Mouse (Mus musculus): Measurements from ENCODE around the gene Krt32.

Gene Krt32

DNA sequence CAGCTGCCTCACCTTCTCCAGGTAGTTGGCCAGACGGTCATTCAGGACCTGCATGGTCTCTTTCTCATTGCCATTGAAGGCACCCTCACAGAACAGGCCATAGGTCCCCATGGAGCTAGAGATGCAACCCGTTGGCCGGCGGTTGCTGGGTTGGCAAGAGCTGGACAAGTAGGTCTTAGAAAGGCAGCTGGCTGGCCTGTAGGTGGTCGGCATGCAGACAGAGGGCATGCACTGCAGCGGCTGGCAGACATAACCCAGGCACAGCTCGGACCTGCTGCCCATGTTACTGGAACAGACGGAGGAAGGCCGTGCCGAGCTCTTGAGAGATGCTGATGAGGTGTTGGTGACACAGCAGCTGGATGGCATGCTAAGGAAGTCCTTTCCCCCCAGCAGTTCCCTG is at the start of gene Krt32:
Gene Krt32 (minus strand): TSS at position 366 of the 400 bp plus-strand sequence.
- DNase-seq (ENCODE audit: low spot score), result no peak

DNA sequence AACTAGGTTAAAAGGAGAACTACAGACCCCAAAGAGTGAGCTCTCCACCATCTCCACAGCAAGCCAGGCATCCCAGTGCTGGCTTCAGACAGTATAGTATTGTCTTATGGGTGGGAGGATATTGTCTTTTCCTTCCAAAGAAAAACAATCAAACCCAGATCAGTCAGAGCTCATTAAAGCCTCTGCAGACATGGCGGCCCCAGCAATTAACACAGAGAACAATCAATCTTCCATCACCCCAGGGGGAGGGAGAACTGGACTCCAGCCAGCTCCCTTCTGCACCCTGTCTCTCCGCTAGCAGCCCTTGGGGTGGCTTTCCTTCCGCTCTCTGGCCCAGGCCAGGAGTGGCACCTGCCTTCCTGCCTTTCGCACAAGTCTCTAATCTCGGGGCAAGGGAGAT is 49.7 kb upstream of the Krt32 start:
- no peak for DNase-seq (ENCODE audit: low spot score)

DNA sequence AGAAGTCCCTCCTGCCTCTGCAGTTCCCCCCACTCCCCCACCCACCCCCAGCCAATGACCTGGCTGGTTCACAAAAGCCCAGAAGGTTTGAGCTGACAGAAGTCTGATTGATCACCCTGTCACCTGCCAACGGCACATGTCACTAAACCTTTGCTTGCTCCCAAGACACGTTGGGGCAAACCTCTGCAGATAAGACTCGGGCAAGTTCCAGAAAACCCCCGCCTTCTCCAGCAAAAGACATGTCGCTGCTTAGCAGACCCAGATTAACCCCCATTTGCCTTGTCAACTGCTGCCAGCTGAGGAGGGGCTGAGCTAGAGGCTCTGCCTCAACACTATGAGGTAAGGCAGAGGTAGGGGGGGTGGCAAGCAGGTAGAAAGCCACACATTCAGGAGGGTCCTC is 48.5 kb upstream of the Krt32 start:
- DNase-seq (ENCODE audit: low spot score), result no peak

DNA sequence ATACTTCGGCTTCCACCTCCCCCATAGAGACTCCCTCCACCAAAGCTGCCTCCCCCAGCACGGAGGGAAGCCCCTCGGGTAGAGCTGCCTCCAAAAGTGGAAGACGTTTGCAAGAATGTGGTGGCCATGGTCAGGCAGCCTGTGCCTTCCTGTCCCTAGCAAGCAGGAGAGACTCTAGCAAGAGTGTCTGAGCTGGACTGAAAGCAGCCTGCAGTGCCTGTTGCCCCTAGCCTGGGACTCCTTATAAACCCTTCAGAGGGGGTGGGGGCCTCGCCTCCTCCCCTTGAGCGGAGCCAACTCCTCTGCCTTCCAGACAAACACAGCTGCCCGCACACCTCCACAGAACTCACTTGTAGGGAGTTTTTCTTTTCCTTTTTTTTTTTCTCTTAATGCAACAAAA is 47.7 kb upstream of the Krt32 start, which contains the start of gene Krt15:
Gene Krt15 (minus strand): TSS at position 198 of the 400 bp plus-strand sequence.
- no peak for DNase-seq (ENCODE audit: low spot score)

DNA sequence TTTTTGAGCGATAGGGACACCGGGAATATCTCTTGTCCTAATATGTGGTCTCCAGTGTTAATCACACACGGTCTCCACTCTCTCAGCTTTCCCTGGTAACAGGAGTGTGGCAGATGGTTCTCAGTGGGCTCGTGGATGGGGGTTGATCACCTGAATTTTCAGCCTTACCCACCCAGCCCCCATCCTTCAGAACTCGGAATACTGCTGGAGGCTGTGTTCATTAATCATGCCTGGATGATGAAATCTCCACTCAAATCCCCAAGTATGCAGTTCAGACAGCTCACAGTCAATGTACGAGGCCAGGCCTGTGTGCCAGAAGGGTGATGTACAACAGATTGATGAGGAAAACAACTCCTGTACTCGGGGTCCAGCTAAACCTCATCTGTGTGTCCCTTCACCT is 36.9 kb upstream of the Krt32 start:
- DNase-seq (ENCODE audit: low spot score), result no peak

DNA sequence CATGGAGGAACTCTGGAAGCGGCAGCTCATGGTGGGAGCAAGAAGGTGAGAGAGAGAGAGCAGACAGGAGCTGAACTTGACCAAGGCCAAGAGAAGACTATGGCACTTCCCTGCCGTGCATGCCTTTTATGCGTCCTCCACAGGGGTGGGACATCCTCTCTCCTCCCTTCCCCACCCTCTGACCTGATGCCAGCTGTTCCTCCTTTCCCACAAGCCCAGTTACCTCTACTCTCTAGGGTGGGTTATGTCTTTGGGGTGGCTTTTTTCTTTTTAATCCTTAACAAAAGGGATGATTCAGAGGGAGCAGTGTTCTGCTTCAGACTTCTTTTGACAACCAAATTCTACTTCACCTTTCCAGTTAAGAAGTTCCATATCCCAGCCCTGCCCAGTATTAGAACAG is 33.4 kb upstream of the Krt32 start, which contains the start of gene Krt13:
Gene Krt13 (minus strand): TSS at position 101 of the 400 bp plus-strand sequence.
- no peak for DNase-seq (ENCODE audit: low spot score)

DNA sequence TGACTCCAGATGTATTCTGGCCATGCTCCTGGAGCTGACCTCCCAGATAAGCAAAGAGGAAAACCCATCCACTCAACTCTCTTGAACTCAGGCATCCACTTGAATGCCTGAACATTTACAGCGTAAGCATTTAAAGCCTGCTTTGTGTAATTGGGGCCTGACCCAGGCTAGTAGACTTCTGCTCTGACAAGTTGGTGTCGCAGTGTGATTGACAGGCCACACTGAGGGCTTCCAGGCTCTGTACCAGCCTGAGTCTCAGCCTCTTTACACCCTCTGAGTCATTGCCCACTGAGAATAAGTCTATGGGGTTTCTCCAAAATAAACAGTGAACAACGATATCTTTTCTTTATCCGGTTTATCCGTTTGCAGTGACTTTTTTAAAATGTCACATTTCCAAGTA is 32.3 kb upstream of the Krt32 start:
- DNase-seq (ENCODE audit: low spot score), result no peak

DNA sequence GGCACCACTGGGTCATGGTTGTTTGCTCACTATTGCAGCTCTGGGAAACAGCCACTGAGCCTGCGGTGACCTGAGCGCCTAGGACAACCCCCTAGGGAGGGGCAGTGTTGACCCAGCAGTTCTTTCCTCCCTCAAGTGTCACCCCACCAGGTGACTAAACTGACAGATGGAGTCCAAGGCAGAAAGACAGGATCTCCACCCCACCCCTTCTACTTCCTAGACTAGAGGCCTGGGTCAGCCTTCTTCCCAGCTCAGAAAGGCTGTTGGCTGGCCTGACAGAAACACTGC is 25.7 kb upstream of the Krt32 start:
- DNase-seq (ENCODE audit: low spot score), result no peak

DNA sequence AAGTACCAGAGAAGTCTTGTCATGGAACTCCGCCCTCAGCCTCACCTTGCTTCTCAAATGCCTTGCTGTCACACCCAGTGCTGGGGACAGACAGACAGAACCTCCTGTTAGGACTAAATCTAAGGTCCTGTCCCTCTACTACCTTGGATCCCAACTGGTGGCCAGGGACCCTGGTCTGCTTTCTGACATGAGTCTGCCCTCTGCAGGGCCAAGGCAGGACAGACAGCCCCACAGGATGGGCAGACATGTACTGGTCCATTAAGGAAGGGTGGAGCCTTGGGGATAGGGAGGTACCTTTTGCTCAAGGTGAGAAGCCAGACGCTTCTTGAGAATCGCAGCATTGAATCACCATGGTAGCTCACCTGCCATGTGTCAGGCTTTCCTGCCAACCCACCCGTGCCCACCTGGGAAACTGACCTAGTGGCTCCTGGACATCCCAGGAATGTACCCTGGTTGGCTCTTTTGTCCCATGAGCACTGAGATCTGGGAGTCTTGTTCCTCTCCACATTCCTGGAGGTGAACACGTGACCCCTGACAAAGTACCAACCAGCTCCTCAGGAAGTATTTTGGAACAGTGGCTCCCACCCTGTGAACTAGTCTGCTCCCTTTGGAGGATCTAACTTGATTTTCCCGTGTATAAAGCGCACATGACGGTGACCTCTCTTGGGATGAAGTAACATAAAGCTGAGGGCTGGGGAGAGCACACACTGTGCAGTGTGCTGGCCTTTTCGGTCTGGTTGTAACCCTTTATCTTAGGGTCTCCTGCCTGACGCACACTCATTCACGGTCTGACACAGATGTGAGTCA is 25.1 kb upstream of the Krt32 start:
- DNase-seq (ENCODE audit: low spot score), result no peak

DNA sequence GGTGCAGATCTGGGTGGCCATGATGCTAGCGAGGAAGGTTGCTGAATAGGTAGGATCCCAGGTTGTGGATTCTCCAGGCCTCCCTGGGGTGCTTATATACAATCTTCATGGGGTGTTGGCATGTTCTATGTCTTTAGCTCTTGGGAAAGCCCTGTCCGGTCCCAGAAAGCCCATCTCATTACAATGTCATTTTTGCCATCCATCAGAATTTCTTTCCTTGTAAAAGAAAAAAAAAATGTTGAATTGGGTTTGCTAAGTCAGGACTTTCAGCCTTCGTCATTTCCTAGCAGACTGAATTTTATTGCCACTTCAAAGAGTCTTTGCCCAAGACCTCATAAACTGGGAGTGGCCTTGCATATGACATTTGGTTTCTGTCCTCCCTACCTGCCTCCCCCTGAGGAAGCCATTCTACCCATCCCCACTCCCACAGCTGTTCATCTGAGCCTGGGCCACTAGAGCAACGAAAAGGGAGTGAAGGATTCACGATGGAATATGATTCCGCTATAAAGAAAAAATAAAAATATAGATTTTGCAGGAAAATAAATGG is 17.6 kb upstream of the Krt32 start, which contains the start of gene Krt36:
Gene Krt36 (minus strand): TSS at position 51 of the 547 bp plus-strand sequence.
- no peak for DNase-seq (ENCODE audit: low spot score)

DNA sequence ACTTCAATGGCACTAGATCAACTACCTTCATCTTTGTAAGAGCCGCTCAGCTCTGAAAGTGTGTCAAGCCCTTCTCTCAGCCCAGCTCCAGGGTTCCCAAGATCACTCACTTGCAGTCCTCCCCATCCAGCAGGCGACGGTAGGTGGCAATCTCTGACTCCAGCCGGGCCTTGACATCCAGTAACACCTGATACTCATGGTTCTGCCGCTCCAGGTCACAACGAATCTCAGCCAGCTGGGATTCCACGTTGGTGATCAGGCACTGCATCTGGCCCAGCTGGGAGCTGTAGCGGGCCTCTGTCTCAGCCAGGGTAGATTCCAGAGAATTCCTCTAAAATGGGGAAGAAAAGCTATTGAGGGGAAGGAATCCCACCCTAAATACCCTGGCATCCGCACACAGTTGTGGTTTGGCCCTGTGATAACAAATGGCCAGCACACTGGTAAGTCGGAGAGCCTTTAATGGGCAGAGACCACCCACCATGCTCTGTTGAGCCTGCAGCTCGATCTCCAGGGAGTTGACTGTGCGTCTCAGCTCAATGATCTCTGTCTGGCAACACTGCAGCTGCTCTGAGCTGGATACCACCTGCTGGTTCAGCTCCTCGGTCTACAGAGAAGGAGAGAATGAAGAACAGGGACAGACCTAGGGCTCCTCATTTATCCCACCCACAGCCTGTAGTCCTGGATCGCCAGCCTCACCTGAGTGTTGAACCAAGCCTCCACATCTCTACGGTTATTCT is 14.8 kb upstream of the Krt32 start:
- DNase-seq (ENCODE audit: low spot score), result no peak

DNA sequence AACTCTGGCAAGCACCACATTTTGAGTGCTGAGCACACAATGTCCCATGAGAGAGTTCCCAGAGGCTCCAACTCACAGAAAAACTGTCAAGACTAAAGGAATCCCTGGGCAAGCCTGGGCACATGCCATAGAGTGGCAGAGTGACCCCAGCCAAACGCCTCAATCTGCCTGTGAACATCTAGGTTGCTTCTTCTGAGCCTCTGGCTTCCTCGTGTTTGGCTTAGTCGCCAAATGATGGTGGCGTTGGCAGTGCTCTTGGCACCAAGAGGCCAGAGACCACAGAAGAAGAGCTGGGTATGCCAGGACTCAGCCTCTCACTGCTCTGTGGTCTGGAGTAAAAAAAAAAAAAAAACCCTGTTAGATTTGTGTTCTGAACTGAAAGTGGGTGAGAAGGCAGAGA is 12.4 kb upstream of the Krt32 start:
- DNase-seq (ENCODE audit: low spot score), result no peak

DNA sequence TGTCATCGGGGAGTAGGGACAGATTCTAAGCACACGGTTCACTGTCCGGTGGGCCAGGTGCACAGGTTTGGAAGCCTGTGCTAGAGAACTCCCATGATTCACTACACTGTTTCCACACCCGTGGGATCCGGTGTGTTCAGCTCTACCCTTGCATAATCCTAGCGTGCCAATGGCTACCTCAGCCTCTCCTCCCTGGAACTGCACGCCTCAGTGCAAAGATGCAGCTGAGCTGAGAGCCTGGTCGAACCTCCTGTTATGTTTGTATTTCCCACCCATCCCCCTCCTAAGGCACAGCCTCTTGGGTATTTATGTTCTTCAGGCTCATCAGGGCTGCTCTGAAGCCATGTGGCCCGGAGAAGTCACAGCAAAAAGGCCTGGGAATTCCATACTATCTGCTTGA is 9.8 kb upstream of the Krt32 start:
- DNase-seq (ENCODE audit: low spot score), result no peak

DNA sequence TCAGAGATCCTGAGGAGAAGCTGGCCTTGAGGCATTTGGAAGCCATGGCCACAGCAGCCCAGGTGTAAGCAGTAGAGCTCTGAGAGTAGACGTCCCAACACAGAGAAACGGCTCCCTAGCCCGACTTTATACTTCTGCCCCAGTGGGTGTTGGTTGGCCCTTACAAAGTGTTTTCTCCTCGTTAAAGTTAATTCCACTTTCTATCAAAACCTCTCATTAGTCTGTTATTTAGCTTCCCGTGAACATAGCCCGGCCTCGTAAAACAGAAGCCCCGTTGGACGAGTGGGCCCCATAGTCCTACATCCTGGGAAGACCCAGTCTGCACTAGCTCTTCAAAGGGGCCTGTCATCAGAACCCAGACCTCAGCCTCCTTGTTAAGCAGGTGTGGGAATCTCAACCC is 8.1 kb upstream of the Krt32 start, which contains the start of gene Krt35:
Gene Krt35 (minus strand): TSS at position 101 of the 400 bp plus-strand sequence.
- DNase-seq (ENCODE audit: low spot score), result no peak

DNA sequence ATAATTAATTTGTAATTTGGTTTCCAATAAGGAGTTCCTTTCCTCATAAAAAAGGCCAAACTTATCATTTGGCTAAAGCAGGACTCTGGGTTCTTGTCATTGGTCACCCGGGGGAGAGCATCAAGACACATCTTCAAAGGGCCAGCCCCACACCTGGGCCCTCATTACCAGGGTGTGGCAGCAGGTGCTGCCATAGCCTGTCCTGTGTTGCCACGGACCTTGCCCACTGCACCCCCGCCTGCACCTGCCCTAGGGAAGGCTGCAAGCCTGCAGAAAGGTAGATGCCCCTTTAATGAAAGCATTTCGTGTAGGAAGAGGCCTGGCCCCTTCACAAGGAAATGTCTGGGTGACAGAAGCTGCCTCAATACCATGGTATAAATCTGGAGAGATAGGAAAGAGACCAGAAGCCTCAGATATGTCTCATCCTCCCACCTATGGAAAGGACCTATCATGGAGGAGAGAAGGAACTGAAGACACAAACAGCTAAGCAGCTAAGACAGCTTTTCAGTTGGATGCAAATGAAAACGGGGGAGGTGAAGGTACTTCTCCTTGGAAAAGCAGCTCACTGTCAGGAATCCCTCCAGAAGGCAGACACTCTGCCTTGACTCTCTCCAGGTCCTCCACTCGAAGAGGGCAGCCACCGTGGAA is 476 bp upstream of the Krt32 start:
- no peak for DNase-seq (ENCODE audit: low spot score)

DNA sequence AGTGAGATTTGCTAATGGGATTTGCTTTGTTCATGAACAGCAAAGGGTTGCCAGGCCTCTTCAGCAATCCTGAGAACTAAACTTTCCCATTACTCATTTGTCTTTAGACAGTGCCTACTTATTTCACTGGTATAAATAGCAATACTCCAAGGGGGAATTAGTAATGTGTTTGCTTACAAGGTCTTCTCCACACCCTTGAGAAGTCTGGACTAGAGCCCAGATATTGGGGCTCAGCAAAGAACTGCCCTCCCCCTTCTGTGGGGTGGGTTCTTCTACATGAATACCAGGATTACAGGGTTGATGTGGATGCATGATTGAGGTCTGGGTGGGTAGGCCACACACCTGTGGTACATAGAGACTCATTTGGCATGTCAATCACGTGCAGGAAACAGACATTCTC is 14.2 kb downstream of the Krt32 start:
- DNase-seq (ENCODE audit: low spot score), result no peak

DNA sequence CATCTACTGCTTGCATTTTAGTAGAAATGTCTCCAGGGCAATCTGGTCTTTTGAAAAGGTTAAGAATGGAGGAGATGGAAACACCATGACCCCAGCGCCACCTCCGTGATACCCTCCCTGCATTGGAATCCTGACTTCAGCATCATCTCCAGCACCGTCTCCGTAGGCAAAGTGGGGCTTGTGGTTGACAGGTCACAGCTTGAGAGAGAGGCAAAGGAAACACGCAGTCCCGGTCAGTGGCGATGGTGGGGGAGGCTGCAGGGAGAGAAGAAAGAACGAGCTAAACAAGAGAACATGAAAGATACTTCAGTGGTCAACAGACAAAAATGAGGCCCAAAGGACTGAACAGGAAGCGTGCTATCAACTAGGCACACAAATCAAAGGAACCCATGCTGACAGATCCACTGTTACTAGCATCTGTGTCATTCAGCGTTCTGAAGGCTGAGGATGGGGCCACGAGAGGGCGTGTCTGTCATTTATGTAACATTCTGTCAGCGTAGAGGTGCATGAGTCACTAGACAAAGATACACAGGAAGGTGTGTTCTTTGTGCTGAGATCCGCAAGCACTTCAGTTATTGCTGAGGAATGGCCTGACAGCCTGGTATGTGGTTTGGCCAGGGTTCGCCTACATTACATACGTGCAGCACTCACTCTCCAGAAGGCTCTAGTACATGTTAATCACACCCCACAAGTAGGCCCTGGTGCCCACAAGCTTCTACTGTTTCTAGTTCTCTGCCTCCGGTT is 20.6 kb downstream of the Krt32 start:
- no peak for DNase-seq (ENCODE audit: low spot score)

DNA sequence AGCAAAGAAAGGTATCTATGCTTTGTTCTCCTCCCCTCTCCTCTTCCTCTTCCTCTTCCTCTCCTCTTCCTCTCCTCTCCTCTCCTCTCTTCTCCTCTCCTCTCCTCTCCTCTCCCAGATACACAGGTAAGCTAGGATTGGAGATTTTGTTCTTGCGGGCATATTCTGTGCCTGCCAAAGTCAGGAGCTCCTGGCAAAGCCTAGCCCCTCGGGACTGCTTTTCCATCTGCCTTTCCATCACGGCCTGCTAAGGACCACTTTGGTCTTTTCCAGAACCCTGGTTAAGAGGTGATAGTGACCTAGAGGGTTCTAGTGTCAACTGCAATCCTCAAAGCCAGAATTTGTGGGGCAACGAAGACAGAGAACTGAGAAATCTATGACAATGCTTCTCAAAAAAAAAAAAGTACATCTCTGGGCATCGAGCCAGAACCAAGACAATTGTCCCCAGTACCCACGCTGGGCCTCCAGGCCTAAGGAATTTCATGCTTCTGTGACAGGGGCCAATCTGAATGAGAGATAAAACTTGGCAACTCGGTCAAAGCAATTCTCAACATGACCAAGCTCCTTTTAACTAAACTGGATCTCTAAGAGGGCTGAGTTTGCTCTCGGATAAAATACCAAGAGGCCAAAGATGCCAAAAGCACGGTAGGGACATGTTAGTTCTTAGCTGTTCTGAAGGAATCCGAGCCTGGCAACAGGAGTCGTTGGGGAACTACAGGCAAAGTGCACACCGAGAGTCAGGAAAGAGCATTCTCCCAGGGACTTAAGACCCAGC is 21.6 kb downstream of the Krt32 start:
- no peak for DNase-seq (ENCODE audit: low spot score)

DNA sequence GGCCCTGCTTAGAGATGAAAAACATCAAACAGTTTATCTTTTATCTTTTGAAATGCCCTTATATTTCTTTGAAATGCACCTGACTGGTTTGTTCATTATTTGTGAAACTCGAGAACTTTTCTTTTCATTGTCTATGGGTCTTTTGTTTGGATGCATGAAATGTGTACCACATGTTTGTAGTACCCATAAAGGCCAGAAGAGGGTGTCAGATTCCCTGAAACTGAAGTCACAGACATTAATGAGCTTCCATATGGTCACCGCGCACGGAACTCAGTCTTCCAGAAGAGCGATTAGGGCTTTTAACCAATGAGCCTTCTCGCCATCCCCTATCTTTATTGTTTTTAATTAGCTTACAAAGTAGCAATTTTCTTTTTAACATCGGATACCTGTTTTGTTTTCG is 29.2 kb downstream of the Krt32 start:
- DNase-seq (ENCODE audit: low spot score), result no peak

DNA sequence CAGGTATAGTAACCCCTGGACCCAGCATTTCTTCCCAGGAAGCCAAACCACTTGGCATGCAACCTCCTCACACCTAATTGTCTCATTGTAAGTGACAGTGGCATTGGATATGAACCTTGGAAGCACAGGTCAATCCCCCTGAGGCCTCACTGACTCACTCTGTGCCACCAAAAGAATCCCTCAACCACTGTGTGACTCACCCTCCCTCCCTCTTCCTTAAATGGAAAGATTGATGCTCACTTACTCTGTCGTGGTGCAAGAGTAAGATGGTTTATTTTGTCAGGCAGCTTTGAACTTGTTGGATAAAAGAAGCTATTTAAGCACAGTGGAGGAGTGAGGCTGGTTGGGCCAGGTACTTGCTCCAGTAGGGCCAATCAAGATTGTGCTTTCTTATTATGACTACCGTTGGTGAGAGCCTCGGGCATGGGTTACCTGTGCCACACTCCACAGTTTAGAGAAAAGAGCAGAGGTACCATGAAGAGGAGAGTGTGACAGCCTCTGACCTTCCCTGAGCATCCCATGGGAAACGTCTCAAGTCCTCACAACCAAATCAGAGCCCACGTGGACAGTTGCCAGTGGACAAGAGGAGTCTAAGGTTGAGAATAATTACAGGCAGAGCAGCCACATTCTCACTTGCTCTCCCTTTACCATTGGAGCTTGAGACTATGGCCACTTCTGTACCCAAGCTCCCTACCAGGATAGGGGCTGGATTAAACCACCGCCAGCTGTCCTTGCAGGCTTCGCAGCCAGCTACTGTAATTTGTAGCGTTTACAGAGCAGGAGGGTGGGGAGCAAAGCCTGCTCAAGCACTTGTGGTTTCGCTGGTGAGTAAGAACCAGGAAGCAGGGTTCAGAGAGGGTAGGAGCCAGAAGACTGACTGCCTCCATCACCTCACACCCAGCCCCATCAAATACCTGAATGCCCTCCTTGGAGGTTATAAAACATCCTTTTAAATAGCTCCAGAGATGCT is 32.1 kb downstream of the Krt32 start:
- no peak for DNase-seq (ENCODE audit: low spot score)

Measured in MN1 (cell line).